Mouse (Mus musculus) cortical plate, adult 2 months (tissue): Measurements from ENCODE around the gene Trim37.

ENCODE experiments used
- CTCF ChIP-seq: fragments of 200-500 bp; IDR thresholded peaks from 2 replicates; pipeline ENCODE4 v1.5.1; 2011; ENCODE audit warnings: mild to moderate bottlenecking, control low read depth, low read length; ENCODE audit not compliant: insufficient read depth; ENCODE audit errors: extremely low read depth
- POLR2A ChIP-seq: fragments of 200-500 bp; IDR thresholded peaks from 2 replicates; pipeline ENCODE4 v1.6.1; 2011; ENCODE audit warnings: mild to moderate bottlenecking, low read length, control low read depth; ENCODE audit not compliant: insufficient read depth; ENCODE audit errors: extremely low read depth

GRCm38 (mm10) chr11:87254149-87254548 lies 127.3 kb downstream of the Trim37 start:
- no peak for TF ChIP-seq CTCF
- TF ChIP-seq POLR2A = no peak
